Mouse (Mus musculus) forelimb bud, embryonic 11.5 days (tissue): ENCODE measurements at regions not wholly inside any gene's neighbourhood (a gene's known extent, or its start where the extent isn't known, plus 50 kb on each side); places are given as distances from the start of the nearest gene placed in this dataset.

Source experiments
- DNase-seq: peaks from one replicate; pipeline ENCODE4 v3.0.0-alpha.2; 2012; ENCODE audit warnings: low read depth, low spot score

DNA sequence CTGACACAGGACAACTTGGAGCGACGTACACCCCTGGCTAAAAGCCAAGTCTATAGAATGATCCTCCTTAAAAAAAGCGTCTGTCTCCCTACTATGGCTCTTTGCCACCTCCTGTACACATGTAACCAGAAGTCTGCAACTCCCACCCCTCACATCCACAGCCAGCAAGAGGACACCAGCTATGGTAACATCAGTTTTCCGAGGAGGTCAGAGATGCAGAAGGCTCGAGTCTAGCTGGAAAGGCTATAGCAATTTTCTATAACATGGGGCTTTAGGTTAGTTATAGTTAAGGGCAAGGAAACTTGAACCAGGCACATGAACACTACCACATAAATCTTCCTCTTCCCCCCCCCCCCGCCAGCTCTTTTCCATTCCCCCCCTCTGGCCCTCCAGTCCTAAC, 240.2 kb downstream of the H2al1j start:
- no peak for DNase-seq

DNA sequence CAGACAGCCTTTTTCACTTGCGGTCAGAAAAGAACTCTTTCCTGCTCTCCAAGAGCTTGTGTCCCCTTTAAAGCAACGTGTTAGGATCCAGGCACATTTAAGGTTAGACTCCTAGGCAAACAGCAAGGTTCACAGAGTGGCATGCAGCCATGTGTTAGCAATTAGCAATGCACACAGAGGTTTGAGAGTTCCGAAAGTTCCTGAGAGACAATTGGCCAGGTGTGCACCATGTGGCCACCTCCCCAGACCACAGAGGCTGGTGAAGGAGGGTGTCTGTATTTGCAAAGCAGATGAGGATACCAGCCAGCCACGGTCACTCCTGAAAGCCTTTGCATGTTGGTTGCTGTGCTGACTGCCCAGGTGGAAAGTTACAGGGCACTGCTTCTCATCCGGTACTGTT, 240.6 kb downstream of the H2al1j start:
- peak; percentile 70 for DNase-seq

DNA sequence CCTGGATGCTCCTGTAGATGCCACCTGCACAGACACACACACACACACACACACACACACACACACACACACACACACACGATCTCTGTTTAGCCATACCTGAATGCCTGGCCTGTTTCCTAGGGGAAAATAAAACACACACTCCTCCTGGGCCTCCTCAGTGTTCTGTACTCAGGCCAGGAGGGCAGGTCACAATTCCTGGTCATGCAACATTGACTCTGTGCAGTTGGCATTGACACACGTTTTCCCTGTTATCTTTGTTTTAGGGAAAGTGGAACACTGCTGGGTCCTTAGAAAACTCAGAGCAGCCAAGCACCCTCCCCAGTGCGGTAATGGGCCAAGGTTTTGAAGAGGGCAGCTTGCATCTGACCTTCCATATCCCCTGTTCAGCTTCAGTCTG, 246.7 kb downstream of the H2al1j start:
- no peak for DNase-seq

DNA sequence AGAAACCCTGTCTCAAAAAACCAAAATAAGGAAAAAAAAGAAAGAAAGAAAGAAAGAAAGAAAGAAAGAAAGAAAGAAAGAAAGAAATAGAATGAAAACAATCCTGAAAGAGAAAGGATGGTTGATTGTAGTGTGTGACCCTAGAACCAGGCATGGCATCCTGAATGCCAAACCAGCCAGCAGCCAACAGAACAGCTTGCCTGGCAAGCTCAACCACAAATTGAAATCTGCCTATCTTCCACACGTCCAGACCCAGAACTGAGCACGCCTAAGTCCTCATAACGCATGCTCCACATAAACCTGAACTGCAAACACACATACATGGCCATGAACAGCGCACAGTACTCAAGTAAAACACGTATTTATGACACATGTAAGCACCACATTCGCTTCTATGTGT, 247.9 kb downstream of the H2al1j start:
- no peak for DNase-seq

DNA sequence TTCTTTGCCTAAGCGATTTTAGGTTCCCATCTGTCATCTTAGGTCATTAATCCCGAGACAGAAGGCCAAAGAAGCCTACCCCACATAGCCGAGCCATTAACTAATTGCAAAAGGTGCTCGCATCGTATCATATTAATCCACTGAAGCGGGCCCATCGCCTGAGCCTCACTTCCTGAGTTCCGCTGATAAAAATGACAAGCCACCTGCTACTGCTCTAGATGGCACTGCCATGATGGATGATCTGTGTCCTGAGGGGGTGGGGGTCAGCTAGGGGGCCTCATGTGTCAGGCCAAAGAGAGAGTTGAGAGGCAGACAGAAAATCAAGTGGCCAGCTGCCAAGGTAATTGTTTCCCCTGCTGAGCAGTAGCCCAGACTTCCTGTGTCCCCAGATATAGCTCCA, 248.7 kb downstream of the H2al1j start:
- no peak for DNase-seq

DNA sequence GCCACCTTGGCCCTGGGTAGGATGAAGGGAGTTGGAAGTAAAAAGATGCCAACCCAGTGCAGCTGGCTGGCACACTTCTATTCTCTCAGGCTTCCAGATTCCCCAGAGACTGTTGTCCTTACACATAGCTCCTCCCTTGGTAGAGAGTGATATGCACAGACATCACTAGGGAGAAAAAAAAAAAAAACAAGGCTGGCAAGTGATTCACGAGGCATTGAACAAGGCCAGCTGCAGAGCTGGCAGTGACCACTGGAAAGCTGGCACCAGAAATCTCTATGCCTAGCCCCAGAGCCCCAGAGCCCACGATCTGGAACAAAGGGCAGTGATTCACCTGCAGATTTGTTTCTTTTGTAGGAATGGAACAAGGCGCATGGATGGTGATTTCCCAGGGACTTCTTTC, 249.7 kb downstream of the H2al1j start:
- DNase-seq, result no peak

DNA sequence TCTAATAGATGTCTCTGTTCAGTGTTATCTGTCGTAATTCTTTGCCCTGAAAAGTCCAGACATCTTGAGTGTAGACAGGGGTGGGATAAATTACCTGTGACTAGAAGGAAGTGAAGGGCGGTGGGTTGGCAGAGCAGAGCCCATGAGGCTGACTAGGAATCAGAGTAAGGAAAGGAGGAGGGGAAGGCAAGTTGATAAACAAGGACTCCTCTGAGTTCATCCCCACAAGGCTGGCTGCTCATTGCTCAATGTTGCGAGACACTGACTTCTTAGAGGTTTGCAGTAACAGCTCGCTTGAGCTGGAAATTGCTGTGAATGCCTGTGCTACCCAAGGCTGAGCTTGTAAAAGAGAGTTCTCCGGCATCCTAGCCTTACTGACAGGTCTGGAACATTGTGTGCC, 257.7 kb downstream of the H2al1j start:
- DNase-seq, result no peak

DNA sequence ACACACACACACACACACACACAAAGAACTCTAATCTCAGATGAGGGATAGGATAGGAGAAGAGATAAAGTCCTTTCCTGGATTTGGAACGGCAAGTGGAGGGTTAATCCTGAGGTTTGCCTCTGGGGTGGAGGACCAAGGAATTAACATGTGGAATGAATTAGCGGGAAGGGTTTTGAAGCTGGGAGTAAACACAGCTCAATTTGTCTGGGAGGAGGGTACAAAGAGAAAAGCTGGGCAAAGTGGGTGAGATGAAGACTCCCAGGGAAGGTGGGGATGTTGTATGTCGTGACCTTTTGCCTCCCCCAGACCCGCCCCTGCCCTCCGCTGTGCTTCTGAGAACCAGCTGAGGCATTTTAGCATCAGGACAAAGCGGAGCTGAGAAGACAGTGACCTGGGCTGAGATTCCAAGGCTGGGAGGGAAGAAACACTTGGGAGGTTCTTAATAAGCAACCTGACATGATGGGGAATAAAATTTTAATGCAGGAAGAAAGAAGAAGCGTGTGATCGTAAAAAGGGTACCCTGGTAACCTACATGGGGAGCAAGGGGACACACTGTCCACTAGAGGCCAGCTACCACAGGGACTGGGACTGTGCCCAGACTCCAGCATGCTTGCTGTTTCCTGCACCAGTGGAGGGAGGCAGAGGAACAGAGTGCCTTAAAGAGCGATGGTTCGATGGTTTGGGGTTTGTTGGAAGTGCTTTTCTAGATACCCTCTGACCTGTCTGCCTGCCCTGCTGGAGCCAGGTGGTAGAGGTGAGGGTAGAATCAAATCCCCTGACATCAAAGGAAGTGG, 264.0 kb downstream of the H2al1j start:
- DNase-seq, result peak; percentile 69

DNA sequence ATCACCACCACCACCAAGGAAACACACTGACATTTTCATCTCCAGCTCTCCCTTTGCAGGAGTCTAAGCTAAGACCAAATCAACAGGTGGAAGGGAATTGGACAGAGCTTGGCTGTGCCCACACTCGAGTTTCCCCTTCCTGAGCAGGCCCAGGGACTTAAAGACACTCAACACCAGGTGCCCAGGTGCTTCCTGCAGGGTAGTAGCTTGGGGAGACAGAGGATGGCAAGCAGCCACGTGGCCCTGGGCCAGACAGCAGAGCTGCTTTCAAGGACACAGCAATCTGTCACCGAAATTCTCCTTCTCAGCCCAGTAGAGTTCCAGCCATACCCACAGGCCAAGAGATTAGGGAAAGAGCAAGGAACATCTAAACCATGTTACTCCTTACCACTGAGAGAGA, 266.9 kb downstream of the H2al1j start:
- DNase-seq, result no peak

DNA sequence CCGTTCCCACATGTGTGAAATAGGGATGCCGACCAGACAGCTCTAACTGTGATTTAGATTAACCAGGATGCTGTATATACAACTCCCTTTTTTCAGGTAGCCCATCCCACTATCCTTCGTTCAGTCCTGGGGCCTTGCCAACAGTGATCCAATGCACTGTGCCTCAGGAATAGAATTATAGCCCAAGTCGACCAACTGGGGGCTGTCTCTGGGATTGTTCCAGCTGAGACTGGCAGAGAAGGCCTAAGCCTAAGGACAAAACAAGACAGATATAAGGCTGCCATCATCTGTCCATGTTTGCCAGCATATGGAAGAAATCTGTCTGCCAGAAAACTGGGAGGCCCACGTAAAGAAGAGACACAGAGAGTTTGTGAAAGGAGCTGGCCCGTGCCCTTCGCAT, 269.9 kb downstream of the H2al1j start:
- DNase-seq, result no peak

DNA sequence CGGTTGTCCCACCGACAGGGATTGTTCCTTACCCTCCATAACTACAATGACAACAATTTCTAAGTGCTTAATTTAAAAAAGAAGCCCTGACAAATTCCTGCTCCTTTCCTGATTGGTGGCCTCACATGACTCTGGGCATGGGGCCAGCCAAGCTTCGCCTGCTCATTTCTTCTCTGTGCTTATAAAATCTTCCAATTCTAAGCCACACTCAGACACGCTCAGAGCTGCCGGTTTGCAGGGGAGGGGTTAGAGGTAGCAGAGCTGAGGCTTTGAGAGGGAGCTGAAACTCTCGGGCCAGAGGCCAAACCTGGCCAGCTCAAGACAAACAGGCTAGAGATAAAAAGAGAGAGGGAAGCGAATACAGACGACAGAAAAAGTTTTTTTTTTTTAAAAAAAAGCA, 286.6 kb downstream of the H2al1j start:
- DNase-seq, result no peak

DNA sequence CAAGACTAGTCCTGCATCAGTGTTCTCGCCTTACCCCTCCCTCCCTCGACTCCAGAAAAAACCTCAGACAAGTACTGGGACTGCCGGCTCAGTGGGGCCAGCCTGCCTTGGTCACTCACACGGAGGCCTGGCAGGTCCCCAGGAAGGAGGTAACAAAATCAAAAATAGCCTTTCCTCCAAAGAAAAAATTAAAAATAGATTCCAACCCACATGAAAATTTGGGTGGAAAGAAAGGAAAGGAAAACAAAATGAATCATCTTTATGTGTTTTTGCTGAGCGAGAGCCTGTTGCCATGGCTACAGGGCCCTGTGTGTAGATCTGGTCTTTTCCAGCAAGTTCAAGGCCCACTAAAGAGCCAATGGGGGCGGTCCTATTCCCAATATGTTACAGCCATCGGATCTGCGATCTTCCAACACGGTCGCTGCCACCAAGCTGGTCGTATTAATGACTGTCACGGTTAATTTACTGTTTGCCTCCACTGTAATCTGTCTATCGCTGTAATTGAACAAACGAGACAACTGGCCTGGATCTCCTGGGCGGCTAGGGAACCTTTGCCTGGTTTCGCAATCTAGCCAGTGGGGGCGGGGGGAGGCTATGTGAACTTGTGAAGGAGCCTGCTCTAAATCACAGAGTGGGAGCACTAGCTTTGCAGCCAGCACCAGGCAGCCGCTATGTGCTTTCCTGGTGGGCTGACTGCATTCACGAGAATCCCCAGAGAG, 293.6 kb downstream of the H2al1j start:
- DNase-seq, result no peak

DNA sequence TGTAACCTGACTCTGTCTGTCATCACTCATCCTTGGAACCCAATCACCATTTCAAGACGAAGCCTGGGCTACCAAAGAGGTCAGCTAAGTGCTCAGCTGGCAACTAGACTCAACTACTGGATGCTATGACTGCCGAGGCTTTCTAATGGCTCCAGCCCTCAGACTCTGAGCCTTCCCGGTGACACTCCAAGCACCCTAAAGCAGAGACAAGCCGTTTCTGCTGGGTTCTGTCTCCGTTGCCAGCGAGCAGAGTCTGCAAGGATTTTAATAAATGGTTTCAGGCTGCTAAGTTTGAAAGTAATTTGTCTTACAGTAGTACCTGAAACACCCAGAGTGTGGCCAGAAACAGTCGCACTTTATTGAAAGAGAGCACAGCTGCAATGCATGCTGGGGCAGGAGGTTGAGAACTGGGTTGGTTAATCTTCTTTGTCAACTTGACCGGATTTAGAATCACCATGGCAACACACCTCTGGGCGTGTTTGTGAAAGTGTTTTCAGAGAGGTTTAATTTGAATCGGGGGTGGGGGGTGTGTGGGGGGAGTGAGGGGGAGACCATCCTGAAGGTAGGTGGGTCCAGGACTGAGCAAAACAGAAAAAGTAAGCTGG, 298.8 kb downstream of the H2al1j start:
- DNase-seq, result no peak

DNA sequence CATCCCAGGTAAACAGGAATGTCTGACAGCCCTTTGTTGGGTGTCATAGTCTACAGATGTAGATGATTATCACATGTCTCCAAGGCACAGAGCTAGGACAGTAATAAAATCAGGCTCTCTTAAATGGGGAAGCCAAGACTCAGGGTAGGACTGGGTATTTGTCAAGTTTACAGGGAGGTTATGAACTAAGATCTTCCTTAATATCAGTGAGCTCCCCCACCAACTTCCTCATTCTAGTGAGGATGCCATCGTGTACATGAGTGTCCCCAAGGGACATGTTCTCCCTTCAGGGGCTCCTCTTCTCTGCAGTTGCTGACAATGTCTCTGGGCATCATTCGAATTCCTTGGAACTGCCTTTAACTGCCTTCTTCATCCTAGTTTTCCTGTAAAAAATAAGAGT, 301.7 kb downstream of the H2al1j start:
- DNase-seq, result no peak

DNA sequence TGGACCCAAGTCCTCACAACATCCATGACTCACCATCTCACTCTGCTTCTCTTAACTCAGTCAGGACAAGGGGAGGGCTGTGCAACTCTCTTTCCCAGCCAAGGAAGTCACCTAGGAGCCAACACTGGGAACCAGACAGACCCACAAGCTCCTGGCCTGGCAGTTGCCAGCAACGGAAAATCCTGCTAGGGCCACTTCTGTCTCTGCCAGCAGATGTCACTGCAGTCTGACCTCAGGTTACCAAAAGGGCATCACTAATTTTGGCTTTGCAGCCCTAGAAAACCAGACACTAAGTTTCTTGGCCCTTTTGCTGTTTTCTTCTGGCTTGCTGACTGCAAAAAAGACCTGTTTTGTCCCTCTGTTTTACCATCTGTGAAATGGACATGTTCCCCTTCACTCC, 302.3 kb downstream of the H2al1j start:
- DNase-seq, result no peak

DNA sequence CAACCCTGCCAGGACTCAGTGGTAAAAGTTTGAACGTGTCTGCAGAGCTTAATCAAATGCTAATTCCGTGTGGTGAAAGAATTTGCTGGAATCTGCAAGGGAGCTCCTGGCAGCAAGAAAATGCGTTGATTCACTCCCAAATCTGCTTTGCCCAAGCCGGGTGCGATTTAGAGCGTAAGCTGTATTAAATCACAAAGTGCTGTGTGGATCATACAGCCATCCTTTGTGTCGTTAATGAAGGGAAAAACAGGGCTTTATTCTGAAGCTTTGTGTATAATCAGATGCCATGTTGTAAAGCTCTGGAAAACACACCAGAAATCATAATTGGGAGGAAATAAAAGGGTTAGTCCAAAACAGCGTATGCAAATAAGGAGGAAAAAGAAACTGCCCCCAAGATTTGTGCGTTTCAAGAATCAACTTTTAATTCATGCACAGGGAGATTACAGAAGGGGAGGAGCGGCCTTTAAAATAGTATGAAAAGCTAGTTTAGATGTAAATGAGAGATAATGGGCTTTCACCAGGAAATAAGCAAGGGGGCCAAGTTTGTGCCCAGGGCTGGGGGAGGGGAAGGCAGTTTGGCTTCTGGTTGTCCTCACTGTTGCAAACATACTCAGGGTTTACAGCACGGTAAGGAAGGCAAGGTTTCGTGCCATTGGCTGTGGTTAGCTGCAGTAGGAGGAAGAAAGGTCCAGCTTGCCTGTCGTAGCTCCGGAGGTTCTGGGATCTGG, 303.7 kb downstream of the H2al1j start:
- no peak for DNase-seq

DNA sequence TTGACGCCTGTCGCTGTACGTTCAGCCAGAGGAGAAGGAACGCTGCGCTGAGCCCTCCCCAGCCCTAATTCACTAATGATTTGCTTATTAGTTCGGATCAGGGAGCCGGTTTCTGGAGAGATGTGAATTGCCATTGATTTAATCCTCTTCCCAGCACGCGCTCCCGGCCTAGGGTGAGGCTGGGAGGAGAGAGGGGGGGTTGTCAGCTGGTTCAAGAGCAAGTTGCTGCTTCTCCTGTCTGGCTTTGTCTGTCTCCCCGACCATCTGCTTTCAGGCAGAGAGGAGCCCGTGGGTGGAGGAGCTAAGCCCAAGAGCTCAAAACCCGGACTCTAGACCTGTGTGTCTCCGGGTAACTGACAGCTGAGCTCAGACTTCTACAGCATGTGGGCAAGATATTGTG, 304.4 kb downstream of the H2al1j start:
- no peak for DNase-seq

DNA sequence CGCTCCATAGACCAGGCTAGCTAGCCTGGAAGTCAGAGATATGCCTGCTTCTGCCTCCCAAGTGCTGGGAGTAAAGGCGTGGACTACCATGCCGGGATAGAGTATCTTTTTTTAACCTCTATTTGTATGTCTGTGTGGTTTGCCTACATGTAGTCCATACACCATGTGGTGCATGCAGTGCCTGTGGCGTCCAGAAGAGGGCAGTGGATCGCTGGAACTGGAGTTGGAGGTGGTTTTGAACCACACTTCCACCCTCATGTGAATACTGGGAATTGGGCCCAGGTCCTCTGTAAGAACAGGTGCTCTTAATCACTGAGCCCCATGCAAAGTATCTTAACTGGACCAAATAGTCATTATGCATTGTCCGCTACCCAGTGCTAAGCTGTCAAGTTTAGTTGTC, 306.2 kb downstream of the H2al1j start:
- DNase-seq, result no peak

DNA sequence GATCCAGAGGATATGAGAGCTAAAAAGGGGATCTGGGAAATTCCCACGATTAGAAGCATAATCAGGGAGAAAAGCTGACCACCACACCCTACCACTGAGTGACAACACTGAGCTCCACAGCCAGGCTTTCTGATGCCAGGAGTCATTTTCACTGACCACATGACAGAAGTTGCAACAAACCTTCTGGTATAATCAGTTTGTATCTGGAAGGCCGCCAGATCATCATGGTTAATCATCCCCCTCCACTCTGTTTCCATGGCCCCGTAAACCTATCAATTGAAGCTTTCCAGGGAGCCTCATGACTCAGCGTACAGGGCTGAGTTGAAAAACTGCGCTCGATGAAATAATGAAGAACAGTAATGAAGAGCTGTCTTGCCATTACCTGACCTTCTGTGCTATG, 316.9 kb downstream of the H2al1j start:
- no peak for DNase-seq

DNA sequence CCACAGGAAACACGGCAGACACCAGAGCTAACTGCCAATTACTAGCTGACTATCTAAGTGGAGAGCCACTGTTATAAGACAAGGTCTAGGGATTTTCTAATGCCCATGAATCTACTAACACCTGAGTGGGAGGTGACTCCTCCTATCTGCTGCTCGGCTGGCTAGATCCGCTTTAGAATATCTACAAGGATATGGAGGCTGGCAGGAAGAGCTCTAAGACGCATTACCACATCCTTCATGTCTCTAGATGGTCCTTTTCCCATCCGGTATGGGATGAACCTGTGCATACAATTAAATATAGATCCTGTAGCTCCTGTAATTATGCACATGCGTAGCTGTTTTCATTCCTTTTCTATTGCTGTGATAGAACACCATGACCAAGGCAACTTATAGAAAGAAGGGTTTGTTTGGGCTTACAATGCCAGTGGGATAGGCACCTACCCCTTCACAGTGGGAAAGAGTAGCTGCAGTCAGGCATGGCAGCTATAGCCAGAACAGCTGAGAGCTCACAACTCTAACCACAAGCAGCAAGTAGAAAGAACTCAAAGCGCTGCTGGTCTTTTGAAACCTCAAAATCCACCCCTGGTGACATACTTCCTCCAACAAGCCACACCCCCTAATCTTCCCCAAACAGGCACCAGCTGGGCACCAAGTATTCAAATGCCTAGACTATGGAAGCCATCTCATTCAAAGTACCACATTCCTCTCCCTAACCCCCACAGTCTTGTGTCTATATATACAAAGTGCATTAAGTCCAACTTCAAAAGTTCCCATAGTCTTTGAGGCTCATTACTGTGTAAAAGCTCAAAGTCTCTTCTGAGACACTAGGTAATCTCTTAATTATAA, 319.3 kb downstream of the H2al1j start:
- no peak for DNase-seq

DNA sequence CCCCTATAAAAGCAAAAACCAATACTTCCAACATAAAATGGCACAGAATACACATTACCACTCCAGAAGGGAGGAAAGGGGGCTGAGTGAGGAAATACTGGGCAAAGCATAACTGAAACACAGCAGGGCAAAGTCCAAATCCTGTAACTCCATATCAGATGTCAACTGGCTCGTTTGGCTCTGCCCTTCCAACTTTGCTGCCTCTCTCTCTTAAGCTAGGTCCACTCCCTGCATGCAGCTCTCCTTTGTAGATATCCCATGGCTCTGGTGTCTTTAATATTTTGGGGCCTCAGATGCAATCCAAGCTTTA, 319.9 kb downstream of the H2al1j start:
- DNase-seq, result no peak

DNA sequence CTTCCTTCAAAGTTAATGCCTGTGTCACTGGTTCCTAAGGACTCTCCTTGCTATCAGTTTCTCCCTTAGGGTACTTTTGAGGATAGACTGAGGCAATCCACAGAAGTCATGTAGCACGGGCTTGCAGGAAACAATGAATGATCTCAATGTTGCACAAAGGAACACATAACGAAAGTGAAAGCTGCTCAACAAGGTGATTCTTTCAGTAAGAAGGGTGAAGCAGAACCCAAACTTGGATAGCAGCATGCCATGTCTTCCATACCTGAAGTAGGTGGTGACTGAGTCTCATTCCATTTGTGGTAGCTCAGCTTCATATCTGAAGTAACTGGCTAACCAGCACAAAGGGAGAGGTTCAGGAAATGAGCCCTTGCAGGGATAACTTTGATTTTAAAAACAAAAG, 325.7 kb downstream of the H2al1j start:
- DNase-seq, result no peak
